Mouse (Mus musculus): Measurements from ENCODE around the gene Rbm4b. TPM values are rescaled to one million over a fixed set of nuclear protein-coding genes. Genes with fewer than 3 reads are reported as not detected.
"Not testable (repeated sequence)": the region's sequence is repeated elsewhere in the genome, so short reads cannot be mapped to it uniquely, and the experiment has no call there.

Gene Rbm4b
- total and polyA plus RNA-seq, 2 experiments from 2014 or later, result 20.3 to 30.2 TPM

- no peaks in the 10 kb centered on the region for H3K27me3 ChIP-seq (ENCODE audit: control insufficient read depth, insufficient read depth, low read length)
- no peaks in the 10 kb centered on the region for H3K9me3 ChIP-seq (replicated peaks; ENCODE audit: control insufficient read depth, low read length)
- DNase-seq (ENCODE audit: low spot score) (peak; percentile 89), ATAC-seq (ENCODE audit: insufficient read depth, low read depth) (peak; percentile 76)
- WGBS, result under 1% methylated on average over 10 of the region's 10 CpGs
- H3K36me3 ChIP-seq (replicated peaks; ENCODE audit: control insufficient read depth, insufficient read depth, low read length), result peaks cover 12% of the 10 kb centered on the region
- H3K4me1 ChIP-seq (ENCODE audit: control insufficient read depth, insufficient read depth), result peaks cover 14% of the 10 kb centered on the region
- peak overlapping the region; percentile 82 for H3K27ac ChIP-seq (ENCODE audit: low read depth)
- H3K4me2 ChIP-seq (ENCODE audit: low read depth, low read length), result peak overlapping the region; percentile 71
- H3K4me3 ChIP-seq (ENCODE audit: low read depth, low read length), result peak overlapping the region; percentile 66
- TF ChIP-seq CTCF (IDR thresholded peaks at IDR 0.05; ENCODE audit: low read depth), result peak; percentile 97
- TF ChIP-seq EP300 (IDR thresholded peaks at IDR 0.05; ENCODE audit: low read depth), result no peak
- peak overlapping the region; percentile 58 for H3K9ac ChIP-seq (replicated peaks; ENCODE audit: low read depth, low read length)
These were observed 618 bp upstream of the Rbm4b start for GRCm38 (mm10) chr19:4755565-4756192.

- WGBS, result 2% methylated on average over 9 of the region's 9 CpGs
- DNase-seq (ENCODE audit: low spot score) (no peak), ATAC-seq (ENCODE audit: insufficient read depth, low read depth) (no peak)
- Histone ChIP-seq H3K4me2 (ENCODE audit: low read depth, low read length) (peak overlapping the region; percentile 71), H3K4me1 (ENCODE audit: control insufficient read depth, insufficient read depth) (peaks cover 14% of the 10 kb centered on the region), H3K9ac (replicated peaks; ENCODE audit: low read depth, low read length) (peak overlapping the region; percentile 58), H3K27me3 (ENCODE audit: control insufficient read depth, insufficient read depth, low read length) (no peaks in the 10 kb centered on the region), H3K9me3 (replicated peaks; ENCODE audit: control insufficient read depth, low read length) (no peaks in the 10 kb centered on the region), H3K4me3 (ENCODE audit: low read depth, low read length) (peak overlapping the region; percentile 66), H3K36me3 (replicated peaks; ENCODE audit: control insufficient read depth, insufficient read depth, low read length) (peaks cover 21% of the 10 kb centered on the region), H3K27ac (ENCODE audit: low read depth) (peak overlapping the region; percentile 82)
- TF ChIP-seq CTCF (IDR thresholded peaks at IDR 0.05; ENCODE audit: low read depth), result no peak
These were observed 624 bp downstream of the Rbm4b start for GRCm38 (mm10) chr19:4756921-4757320.

- H3K4me3 ChIP-seq (ENCODE audit: low read depth, low read length); ATAC-seq (ENCODE audit: insufficient read depth, low read depth); H3K9ac ChIP-seq (replicated peaks; ENCODE audit: low read depth, low read length); H3K4me2 ChIP-seq (ENCODE audit: low read depth, low read length); H3K27ac ChIP-seq (ENCODE audit: low read depth); H3K27me3 ChIP-seq (ENCODE audit: control insufficient read depth, insufficient read depth, low read length); DNase-seq (ENCODE audit: low spot score); H3K9me3 ChIP-seq (replicated peaks; ENCODE audit: control insufficient read depth, low read length): not testable (repeated sequence)
- 83% methylated on average over 8 of the region's 8 CpGs for WGBS
- Histone ChIP-seq H3K4me1 (ENCODE audit: control insufficient read depth, insufficient read depth) (peaks cover 14% of the 10 kb centered on the region), H3K36me3 (replicated peaks; ENCODE audit: control insufficient read depth, insufficient read depth, low read length) (peaks cover 49% of the 10 kb centered on the region)
These were observed 4.2 kb downstream of the Rbm4b start for GRCm38 (mm10) chr19:4760544-4760943.

- Histone ChIP-seq H3K4me2 (ENCODE audit: low read depth, low read length) (no peak overlapping the region), H3K27me3 (ENCODE audit: control insufficient read depth, insufficient read depth, low read length) (no peaks in the 10 kb centered on the region), H3K9me3 (replicated peaks; ENCODE audit: control insufficient read depth, low read length) (no peaks in the 10 kb centered on the region), H3K9ac (replicated peaks; ENCODE audit: low read depth, low read length) (no peak overlapping the region), H3K27ac (ENCODE audit: low read depth) (no peak overlapping the region), H3K4me3 (ENCODE audit: low read depth, low read length) (no peak overlapping the region), H3K4me1 (ENCODE audit: control insufficient read depth, insufficient read depth) (peaks cover 7% of the 10 kb centered on the region), H3K36me3 (replicated peaks; ENCODE audit: control insufficient read depth, insufficient read depth, low read length) (peaks cover 58% of the 10 kb centered on the region)
- no peak for DNase-seq (ENCODE audit: low spot score)
- 37% methylated on average over 1 of the region's 1 CpGs for WGBS
- TF ChIP-seq CTCF (IDR thresholded peaks at IDR 0.05; ENCODE audit: low read depth) (peak; percentile 10; the same call in 1 of the 2 replicates), EP300 (IDR thresholded peaks at IDR 0.05; ENCODE audit: low read depth) (no peak)
- ATAC-seq (ENCODE audit: insufficient read depth, low read depth), result no peak
These were observed 6.6 kb downstream of the Rbm4b start for GRCm38 (mm10) chr19:4762876-4763275.

- Histone ChIP-seq H3K9me3 (replicated peaks; ENCODE audit: control insufficient read depth, low read length) (no peaks in the 10 kb centered on the region), H3K4me3 (ENCODE audit: low read depth, low read length) (no peak overlapping the region), H3K9ac (replicated peaks; ENCODE audit: low read depth, low read length) (no peak overlapping the region), H3K27ac (ENCODE audit: low read depth) (no peak overlapping the region; the same call in 1 of the 2 replicates), H3K27me3 (ENCODE audit: control insufficient read depth, insufficient read depth, low read length) (no peaks in the 10 kb centered on the region), H3K36me3 (replicated peaks; ENCODE audit: control insufficient read depth, insufficient read depth, low read length) (peaks cover 69% of the 10 kb centered on the region), H3K4me2 (ENCODE audit: low read depth, low read length) (no peak overlapping the region), H3K4me1 (ENCODE audit: control insufficient read depth, insufficient read depth) (no peaks in the 10 kb centered on the region)
- no peak for TF ChIP-seq EP300 (IDR thresholded peaks at IDR 0.05; ENCODE audit: low read depth)
- no peak for TF ChIP-seq CTCF (IDR thresholded peaks at IDR 0.05; ENCODE audit: low read depth)
- peak; percentile 27 for DNase-seq (ENCODE audit: low spot score)
- WGBS, result 63% methylated on average over 12 of the region's 12 CpGs
- no peak for ATAC-seq (ENCODE audit: insufficient read depth, low read depth)
These were observed 11.3 kb downstream of the Rbm4b start for GRCm38 (mm10) chr19:4767507-4768148.
